Mouse (Mus musculus) myocyte (in vitro differentiated cells): ENCODE data around the gene Chpf2. TPM values are rescaled to one million over a fixed set of nuclear protein-coding genes. Genes with fewer than 3 reads are reported as not detected.

Experiments
- H3K27me3 ChIP-seq: one replicate; pipeline ENCODE4 v1.6.1; 2011; ENCODE audit not compliant: control insufficient read depth, insufficient read depth, insufficient read length
- H3K36me3 ChIP-seq: one replicate; pipeline ENCODE4 v1.6.1; 2011; ENCODE audit not compliant: control insufficient read depth, insufficient read depth
- H3K4me2 ChIP-seq: one replicate; pipeline ENCODE4 v1.6.1; 2011; ENCODE audit warnings: low read depth, control low read depth
- H3K4me3 ChIP-seq: one replicate; pipeline ENCODE4 v1.5.1; 2011; ENCODE audit warnings: mild to moderate bottlenecking, control low read depth, moderate library complexity
- H3K79me2 ChIP-seq: one replicate; pipeline ENCODE4 v1.6.1; 2011; ENCODE audit not compliant: control insufficient read depth, insufficient read depth
- H3ac ChIP-seq: one replicate; pipeline ENCODE4 v1.6.1; 2011; ENCODE audit not compliant: control insufficient read depth, insufficient read length
- CEBPB ChIP-seq: IDR thresholded peaks from 2 replicates; pipeline ENCODE4 v1.6.1; 2011; ENCODE audit warnings: mild to moderate bottlenecking, moderate library complexity; ENCODE audit not compliant: poor library complexity, insufficient read depth, severe bottlenecking
- E2F4 ChIP-seq: IDR thresholded peaks from one replicate; pipeline ENCODE4 v1.6.1; 2011; ENCODE audit warnings: mild to moderate bottlenecking, control low read depth, moderate library complexity; ENCODE audit not compliant: insufficient read depth
- MAX ChIP-seq: IDR thresholded peaks from one replicate; pipeline ENCODE4 v1.6.1; 2011; ENCODE audit warnings: low read depth, mild to moderate bottlenecking, control low read depth
- MYOD1 ChIP-seq, 3 experiments: IDR thresholded peaks; one replicate each; pipeline ENCODE4 v1.6.1; 2011; ENCODE audit warnings: control low read depth in 2 of 3, low read depth in 2 of 3, mild to moderate bottlenecking in 2 of 3, moderate library complexity in 1 of 3; ENCODE audit not compliant: insufficient read length in 2 of 3, control insufficient read depth in 1 of 3
- MYOG ChIP-seq, 3 experiments: IDR thresholded peaks; one replicate each; pipeline ENCODE4 v1.6.1; 2011; ENCODE audit warnings: control low read depth in 2 of 3, low read depth in 2 of 3, mild to moderate bottlenecking in 2 of 3; ENCODE audit not compliant: insufficient read length in 2 of 3, control insufficient read depth in 1 of 3, insufficient read depth in 1 of 3
- POLR2A ChIP-seq: IDR thresholded peaks from one replicate; pipeline ENCODE4 v1.6.1; 2011; ENCODE audit warnings: low read depth, mild to moderate bottlenecking, control low read depth, moderate library complexity; ENCODE audit not compliant: insufficient read length
- POLR2AphosphoS2 ChIP-seq: IDR thresholded peaks from one replicate; pipeline ENCODE4 v1.6.1; 2011; ENCODE audit warnings: low read depth, control low read depth; ENCODE audit not compliant: insufficient read length
- REST ChIP-seq: IDR thresholded peaks from one replicate; pipeline ENCODE4 v1.6.1; 2011; ENCODE audit warnings: mild to moderate bottlenecking, control low read depth, moderate library complexity; ENCODE audit not compliant: insufficient read depth, insufficient read length
- SRF ChIP-seq: IDR thresholded peaks from one replicate; pipeline ENCODE4 v1.6.1; 2011; ENCODE audit warnings: low read depth; ENCODE audit not compliant: control insufficient read depth, insufficient read length
- TCF12 ChIP-seq: IDR thresholded peaks from one replicate; pipeline ENCODE4 v1.6.1; 2011; ENCODE audit warnings: mild to moderate bottlenecking, control low read depth; ENCODE audit not compliant: poor library complexity, insufficient read depth, severe bottlenecking
- TCF3 ChIP-seq: IDR thresholded peaks from one replicate; pipeline ENCODE4 v1.6.1; 2011; ENCODE audit warnings: low read depth, control low read depth; ENCODE audit not compliant: insufficient read length
- USF1 ChIP-seq: IDR thresholded peaks from one replicate; pipeline ENCODE4 v1.6.1; 2011; ENCODE audit warnings: low read depth, mild to moderate bottlenecking, control low read depth, moderate library complexity
- polyA plus RNA-seq: library from polyadenylated mRNA; unstranded; fragments of >200 nt; fragmentation: generic; extraction: Trizol; gene quantifications from one replicate; pipeline ENCODE4 v1.2.1, GENCODE M21; 2012; ENCODE audit warnings: missing spikeins

Chpf2 gene
- polyA plus RNA-seq, 1 experiment = 39.5 TPM

DNA sequence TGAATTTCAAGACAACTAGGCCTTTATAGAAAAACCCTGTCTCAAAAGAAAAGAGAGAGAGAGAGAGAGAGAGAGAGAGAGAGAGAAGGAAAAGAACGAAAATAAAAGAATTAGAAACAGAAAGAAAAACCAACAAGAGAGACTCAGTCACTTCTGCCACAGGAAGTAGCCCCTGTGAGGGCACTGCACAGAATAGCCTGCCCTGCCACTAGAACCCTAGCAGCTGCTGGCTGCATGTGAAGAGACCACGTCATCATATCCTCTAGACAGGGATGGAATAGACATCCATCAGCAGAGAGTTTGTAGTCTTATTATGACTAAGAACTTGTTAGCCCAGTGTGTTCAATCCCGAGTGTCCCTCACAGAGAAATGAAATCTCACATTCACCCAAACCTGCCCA is 43.2 kb downstream of the Chpf2 start:
- no peaks in the 10 kb centered on the region for H3K27me3 ChIP-seq
- H3K4me2 ChIP-seq = no peak overlapping the region
- no peaks in the 10 kb centered on the region for H3K79me2 ChIP-seq
- H3K4me3 ChIP-seq = no peak overlapping the region
- no peaks in the 10 kb centered on the region for H3K36me3 ChIP-seq
- H3ac ChIP-seq = no peak overlapping the region
- no peak for TF ChIP-seq USF1
- no peak for TF ChIP-seq POLR2AphosphoS2
- no peak for TF ChIP-seq TCF3
- no peak for TF ChIP-seq MYOD1 (IDR thresholded peaks at IDR 0.05; ENCODE audit: control insufficient read depth in 1 of 3, insufficient read length in 2 of 3, low read depth in 2 of 3)
- TF ChIP-seq REST = no peak
- no peak for TF ChIP-seq CEBPB
- TF ChIP-seq E2F4 = no peak
- TF ChIP-seq TCF12 = no peak
- no peak for TF ChIP-seq MYOG (IDR thresholded peaks at IDR 0.05; ENCODE audit: control insufficient read depth in 1 of 3, insufficient read depth in 1 of 3, insufficient read length in 2 of 3, low read depth in 2 of 3)
- no peak for TF ChIP-seq SRF
- no peak for TF ChIP-seq MAX
- no peak for TF ChIP-seq POLR2A

DNA sequence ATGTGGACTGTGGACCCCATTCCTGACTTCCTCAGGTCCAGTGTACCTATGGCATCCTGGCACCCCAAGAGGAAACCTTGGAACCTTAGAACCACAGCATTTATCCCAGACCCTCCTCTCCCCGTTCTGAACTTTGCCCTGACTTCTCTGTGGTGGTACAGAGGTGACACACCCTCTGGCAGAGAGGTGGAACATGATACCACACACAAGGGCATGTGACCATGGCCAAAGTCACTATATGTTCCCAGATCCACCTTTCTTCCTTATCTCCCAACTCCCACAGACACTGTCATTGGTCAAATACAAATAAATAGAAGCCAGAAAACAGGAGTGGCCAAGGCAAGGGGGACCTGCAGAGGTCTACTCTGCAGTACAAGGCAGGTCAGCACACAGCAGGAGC is 48.6 kb downstream of the Chpf2 start:
- Histone ChIP-seq H3K27me3 (no peaks in the 10 kb centered on the region), H3K4me3 (no peak overlapping the region), H3K79me2 (no peaks in the 10 kb centered on the region), H3ac (no peak overlapping the region), H3K36me3 (no peaks in the 10 kb centered on the region), H3K4me2 (no peak overlapping the region)
- TF ChIP-seq TCF3 (no peak), MYOG (IDR thresholded peaks at IDR 0.05; ENCODE audit: control insufficient read depth in 1 of 3, insufficient read depth in 1 of 3, insufficient read length in 2 of 3, low read depth in 2 of 3) (no peak), CEBPB (no peak), SRF (no peak), POLR2A (no peak), E2F4 (no peak), MAX (no peak), POLR2AphosphoS2 (no peak), REST (no peak), TCF12 (no peak), USF1 (no peak), MYOD1 (IDR thresholded peaks at IDR 0.05; ENCODE audit: control insufficient read depth in 1 of 3, insufficient read length in 2 of 3, low read depth in 2 of 3) (no peak)

DNA sequence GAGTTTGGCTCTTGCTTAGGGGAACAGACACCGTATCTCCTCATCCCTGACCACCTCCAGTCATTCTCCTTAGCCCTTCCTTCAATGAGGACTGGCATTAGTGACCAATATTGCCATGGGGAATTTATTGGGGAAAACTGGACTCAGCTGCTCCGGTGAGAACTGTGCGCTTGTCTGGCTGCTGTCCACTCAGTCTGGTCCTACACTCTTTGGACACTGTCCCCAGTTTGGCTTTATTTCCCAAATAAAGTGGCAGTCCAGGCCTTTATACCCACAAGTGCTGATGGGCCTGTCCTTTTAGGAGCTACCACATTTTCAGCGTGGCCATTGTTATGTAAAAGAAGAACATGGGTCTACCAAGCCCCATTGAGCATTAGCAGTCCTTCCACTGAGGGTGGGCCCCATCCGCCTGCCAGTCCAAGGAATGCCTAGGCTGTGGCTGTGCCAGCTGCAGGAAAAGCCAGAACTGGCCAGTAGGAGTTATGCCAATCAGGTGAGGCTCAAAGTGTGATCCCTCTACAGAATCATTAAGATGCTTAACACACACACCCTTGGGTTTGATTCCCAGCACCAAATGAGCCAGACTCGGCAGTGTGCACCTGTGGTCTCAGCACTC is 49.1 kb downstream of the Chpf2 start:
- TF ChIP-seq MAX = no peak
- TF ChIP-seq REST = no peak
- TF ChIP-seq SRF = no peak
- no peak for TF ChIP-seq MYOG (IDR thresholded peaks at IDR 0.05; ENCODE audit: control insufficient read depth in 1 of 3, insufficient read depth in 1 of 3, insufficient read length in 2 of 3, low read depth in 2 of 3)
- TF ChIP-seq USF1 = no peak
- TF ChIP-seq TCF3 = no peak
- TF ChIP-seq CEBPB = no peak
- no peak for TF ChIP-seq POLR2AphosphoS2
- no peak for TF ChIP-seq MYOD1 (IDR thresholded peaks at IDR 0.05; ENCODE audit: control insufficient read depth in 1 of 3, insufficient read length in 2 of 3, low read depth in 2 of 3)
- TF ChIP-seq E2F4 = no peak
- Histone ChIP-seq H3K27me3 (no peaks in the 10 kb centered on the region), H3K4me3 (no peak overlapping the region), H3ac (no peak overlapping the region), H3K79me2 (no peaks in the 10 kb centered on the region), H3K36me3 (no peaks in the 10 kb centered on the region), H3K4me2 (no peak overlapping the region)

DNA sequence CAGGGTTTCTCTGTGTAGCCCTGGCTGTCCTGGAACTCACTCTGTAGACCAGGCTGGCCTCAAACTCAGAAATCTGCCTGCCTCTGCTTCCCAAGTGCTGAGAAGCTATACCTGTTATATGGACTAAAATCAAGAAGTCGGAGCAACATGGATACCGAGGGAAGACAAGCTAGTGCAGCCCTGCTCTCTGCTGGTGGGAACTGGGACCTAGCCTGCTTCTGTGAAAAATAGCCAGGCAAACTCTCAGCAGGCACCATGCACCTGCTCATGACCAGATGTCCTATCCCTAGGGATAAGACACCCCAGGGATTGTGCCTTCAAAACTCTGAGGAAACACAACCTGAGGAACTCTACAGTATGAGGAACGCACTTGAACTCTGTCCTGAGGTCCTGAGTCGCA is 50.4 kb downstream of the Chpf2 start:
- Histone ChIP-seq H3K79me2 (no peaks in the 10 kb centered on the region), H3ac (no peak overlapping the region), H3K36me3 (no peaks in the 10 kb centered on the region), H3K27me3 (no peaks in the 10 kb centered on the region), H3K4me3 (no peak overlapping the region), H3K4me2 (no peak overlapping the region)
- TF ChIP-seq POLR2A (no peak), USF1 (no peak), TCF12 (no peak)

DNA sequence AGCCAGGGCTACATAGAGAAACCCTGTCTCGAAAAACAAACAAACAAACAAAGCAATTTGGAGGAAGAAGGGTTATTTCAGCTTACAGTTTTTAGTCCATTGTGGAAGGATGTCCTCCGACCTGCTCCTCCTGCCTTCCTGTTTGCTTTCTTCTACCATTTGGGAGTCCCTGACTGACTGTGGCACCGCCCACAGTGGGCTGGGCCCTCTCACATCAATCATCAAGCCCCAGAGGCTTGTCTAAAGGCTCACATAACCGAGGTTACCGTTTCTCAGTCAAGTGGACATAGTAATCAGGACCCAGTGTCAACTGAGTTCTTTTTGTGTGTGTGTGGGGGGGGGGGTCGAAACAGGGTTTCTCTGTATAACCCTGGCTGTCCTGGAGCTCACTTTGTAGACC is 51.6 kb downstream of the Chpf2 start:
- Histone ChIP-seq H3K36me3 (no peaks in the 10 kb centered on the region), H3K4me2 (no peak overlapping the region), H3K27me3 (no peaks in the 10 kb centered on the region), H3K79me2 (no peaks in the 10 kb centered on the region), H3ac (no peak overlapping the region), H3K4me3 (no peak overlapping the region)
- no peak for TF ChIP-seq POLR2A
